Mouse (Mus musculus): ENCODE data around the gene Csf2ra. TPM values are rescaled to one million over a fixed set of nuclear protein-coding genes. Genes with fewer than 3 reads are reported as not detected.

Gene Csf2ra
- polyA plus RNA-seq, 1 experiment from 2014 or later, result 31.8 TPM

- no peaks in the 10 kb centered on the region for H3K4me1 ChIP-seq (ENCODE audit: control insufficient read depth, insufficient read depth, low read length)
- H3K4me3 ChIP-seq (ENCODE audit: low read length), result peak within 1 kb of the TSS; percentile 55
- H3K36me3 ChIP-seq (ENCODE audit: control insufficient read depth, insufficient read depth), result no peaks in the 10 kb centered on the region
- H3K4me2 ChIP-seq (ENCODE audit: low read depth, low read length), result peak within 1 kb of the TSS; percentile 74
- no peaks in the 10 kb centered on the region for H3K27me3 ChIP-seq (ENCODE audit: control insufficient read depth, insufficient read depth, low read length)
- peak within 1 kb of the TSS; percentile 70 for H3K9ac ChIP-seq (ENCODE audit: low read length)
- H3K27ac ChIP-seq (ENCODE audit: low read length), result no peak within 1 kb of the TSS
- 0 out of 2 replicates have a peak, but pooled peaks cover under 1% of the 10 kb centered on the region for H3K9me3 ChIP-seq (replicated peaks; ENCODE audit: control insufficient read depth, low read length)
- ATAC-seq (replicated peaks; ENCODE audit: extremely low read depth, insufficient read depth, low FRiP score), result no peak
- WGBS, result 20% methylated on average over 39 of the region's 39 CpGs
Observed at GRCm38 (mm10) chr19:61175756-61176324, 52.4 kb downstream of the Csf2ra start, which contains the start of gene Gm7102. Gene Gm7102 (minus strand): TSS chr19:61176309.

Other genes with a start within 250 kb of the Csf2ra start
- 25.6 and 29.1 TPM in 2 replicates for gene Zfp950, start 87.6 kb downstream of the Csf2ra start, polyA plus RNA-seq (2015; fragmentation: Nextera tagmentation; extraction: Ambion mirVana)
- gene Gm7102, start 52.1 kb downstream of the Csf2ra start, polyA plus RNA-seq (2015; fragmentation: Nextera tagmentation; extraction: Ambion mirVana), result 0.18 and 0.21 TPM in 2 replicates
- not detected in 2 replicates for gene Gm6020, start 44.5 kb downstream of the Csf2ra start, polyA plus RNA-seq (2015; fragmentation: Nextera tagmentation; extraction: Ambion mirVana)
- not detected in 2 replicates for gene Gm21060, start 68.6 kb upstream of the Csf2ra start, polyA plus RNA-seq (2015; fragmentation: Nextera tagmentation; extraction: Ambion mirVana)